ENCODE assay signal across 9 mouse cellular contexts in the genomic region with DNA sequence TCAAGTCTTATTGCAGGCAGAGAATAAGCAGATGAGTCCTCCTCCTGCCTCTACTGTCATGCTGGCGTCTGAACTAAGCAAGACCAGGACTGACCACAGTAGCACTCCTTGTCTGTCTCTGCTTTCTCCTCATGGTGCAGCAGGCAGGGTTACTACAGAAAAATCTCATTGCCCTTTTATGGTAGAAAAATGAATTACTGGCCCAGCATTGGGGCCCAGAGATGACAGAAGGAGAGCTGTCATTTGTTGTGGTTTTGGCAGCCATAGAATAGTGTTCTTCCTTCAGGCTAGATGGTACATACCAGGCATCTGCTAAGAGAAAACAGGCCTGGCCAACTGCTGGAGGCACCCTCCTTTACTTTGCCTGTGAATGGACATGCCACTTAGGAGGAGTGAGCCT. TPM values are rescaled to one million over a fixed set of nuclear protein-coding genes. Genes with fewer than 3 reads are reported as not detected.
DNase-seq lines count a peak whose midpoint lies in the region; ATAC-seq and TF ChIP-seq lines count a peak whose summit lies in the region.
"Had no signal": no experiment of that assay in that cellular context is flagged by ENCODE, and none has a peak within 500 bp of the region (broad histone marks: within the 10 kb centered on the region; RNA-seq: fewer than 3 reads in every experiment).

No protein-coding gene starts in this region.

- peaks cover 7% of the 10 kb centered on the region; the same call in 1 of the 2 replicates for H3K4me1 ChIP-seq in forebrain, postnatal 0 days (ENCODE audit: insufficient read depth)
- H3K4me1 ChIP-seq in forebrain, embryonic 14.5 days (ENCODE audit: control insufficient read depth, insufficient read depth, low read length) = no peaks in the 10 kb centered on the region
- peaks cover 11% of the 10 kb centered on the region for H3K4me1 ChIP-seq in liver, adult 2 months (ENCODE audit: control insufficient read depth, insufficient read depth, low read length)
- peaks cover 10% of the 10 kb centered on the region for H3K4me1 ChIP-seq in cortical plate, adult 2 months (ENCODE audit: control insufficient read depth, insufficient read depth, low read length)
- H3K4me1 ChIP-seq in neural tube, embryonic 15.5 days = peaks cover 38% of the 10 kb centered on the region

- no peak for TF ChIP-seq CTCF in forebrain, postnatal 0 days (IDR thresholded peaks at IDR 0.05; ENCODE audit: low read depth)
- TF ChIP-seq CTCF in liver, adult 2 months (IDR thresholded peaks at IDR 0.05; ENCODE audit: low read depth, low read length) = no peak
- no peak for TF ChIP-seq CTCF in cortical plate, adult 2 months (IDR thresholded peaks at IDR 0.05; ENCODE audit: extremely low read depth, insufficient read depth, low read length)

- H3K27me3 ChIP-seq in forebrain, postnatal 0 days (ENCODE audit: insufficient read depth, low read length) = no peaks in the 10 kb centered on the region
- no peaks in the 10 kb centered on the region for H3K27me3 ChIP-seq in forebrain, embryonic 14.5 days (replicated peaks; ENCODE audit: control insufficient read depth, insufficient read depth, low read length)
- no peaks in the 10 kb centered on the region for H3K27me3 ChIP-seq in liver, adult 2 months (ENCODE audit: control insufficient read depth, insufficient read depth, low read length)
- H3K27me3 ChIP-seq in neural tube, embryonic 15.5 days (replicated peaks) = no peaks in the 10 kb centered on the region

- H3K79me2 ChIP-seq in liver, adult 2 months (ENCODE audit: control insufficient read depth, insufficient read depth, low read length) = no peaks in the 10 kb centered on the region

- DNase-seq in forebrain, postnatal 0 days = no peak
- no peak for DNase-seq in forebrain, embryonic 14.5 days (ENCODE audit: low spot score)
- no peak for DNase-seq in liver, adult 2 months (ENCODE audit: extremely low read depth, low read depth, low spot score)
- DNase-seq in liver = no peak
- no peak for DNase-seq in gastrocnemius, adult 8-10 months (ENCODE audit: low spot score in 2 of 2)
- DNase-seq: gastrocnemius, postnatal 10 days had no signal

- no peak overlapping the region for H3K4me2 ChIP-seq in forebrain, postnatal 0 days (ENCODE audit: low read depth)
- no peak overlapping the region for H3K4me2 ChIP-seq in forebrain, embryonic 14.5 days (ENCODE audit: low read length)
- no peak overlapping the region for H3K4me2 ChIP-seq in neural tube, embryonic 15.5 days

- TF ChIP-seq POLR2A in liver, adult 2 months (IDR thresholded peaks at IDR 0.05; ENCODE audit: extremely low read depth, insufficient read depth, low read length) = no peak
- TF ChIP-seq POLR2A in cortical plate, adult 2 months (IDR thresholded peaks at IDR 0.05; ENCODE audit: extremely low read depth, insufficient read depth, low read length) = no peak

- no peaks in the 10 kb centered on the region for H3K9me3 ChIP-seq in forebrain, postnatal 0 days (ENCODE audit: low read length)
- no peaks in the 10 kb centered on the region for H3K9me3 ChIP-seq in forebrain, embryonic 14.5 days (replicated peaks; ENCODE audit: control insufficient read depth, low read length)
- H3K9me3 ChIP-seq in neural tube, embryonic 15.5 days (replicated peaks) = no peaks in the 10 kb centered on the region

- H3K4me3 ChIP-seq in forebrain, postnatal 0 days (ENCODE audit: low read depth, low read length) = no peak overlapping the region
- H3K4me3 ChIP-seq in forebrain, embryonic 14.5 days (ENCODE audit: low read depth, low read length) = no peak overlapping the region
- H3K4me3 ChIP-seq in liver, adult 2 months (ENCODE audit: insufficient read depth, low read depth, low read length) = no peak overlapping the region
- H3K4me3 ChIP-seq in cortical plate, adult 2 months (ENCODE audit: insufficient read depth, low read length) = no peak overlapping the region
- no peak overlapping the region for H3K4me3 ChIP-seq in neural tube, embryonic 15.5 days (replicated peaks)

- peaks cover 9% of the 10 kb centered on the region for H3K36me3 ChIP-seq in forebrain, postnatal 0 days (ENCODE audit: insufficient read depth)
- H3K36me3 ChIP-seq in forebrain, embryonic 14.5 days (ENCODE audit: control insufficient read depth, insufficient read depth, low read length) = peaks cover 28% of the 10 kb centered on the region
- peaks cover 18% of the 10 kb centered on the region for H3K36me3 ChIP-seq in liver, adult 2 months (ENCODE audit: control insufficient read depth, insufficient read depth, low read length)
- no peaks in the 10 kb centered on the region for H3K36me3 ChIP-seq in neural tube, embryonic 15.5 days

- H3K9ac ChIP-seq in forebrain, postnatal 0 days = no peak overlapping the region
- no peak overlapping the region for H3K9ac ChIP-seq in forebrain, embryonic 14.5 days (ENCODE audit: low read length)
- H3K9ac ChIP-seq in liver, adult 2 months (ENCODE audit: low read depth, low read length) = no peak overlapping the region
- no peak overlapping the region for H3K9ac ChIP-seq in neural tube, embryonic 15.5 days (replicated peaks)

- 0 out of 2 replicates have a peak overlapping the region, but pooled peaks have one; percentile 29 for H3K27ac ChIP-seq in forebrain, postnatal 0 days (ENCODE audit: low read depth, low read length)
- H3K27ac ChIP-seq in forebrain, embryonic 14.5 days (ENCODE audit: low read depth, low read length) = no peak overlapping the region
- H3K27ac ChIP-seq in liver, adult 2 months (replicated peaks; ENCODE audit: insufficient read depth, low read depth, low read length) = peak overlapping the region; percentile 53
- H3K27ac ChIP-seq in cortical plate, adult 2 months (ENCODE audit: insufficient read depth, low read length) = peak overlapping the region; percentile 60; the same call in 1 of the 2 replicates
- H3K27ac ChIP-seq in neural tube, embryonic 15.5 days (replicated peaks) = peak overlapping the region; percentile 56; the same call in 1 of the 2 replicates

- ATAC-seq in forebrain, postnatal 0 days = no peak
- no peak for ATAC-seq in forebrain, embryonic 14.5 days
- ATAC-seq in neural tube, embryonic 15.5 days (ENCODE audit: low FRiP score) = no peak
- ATAC-seq in erythroid progenitor cell, adult 5-6 weeks (replicated peaks; ENCODE audit: low FRiP score, poor library complexity, severe bottlenecking) = no peak

- 59% methylated on average over 1 of the region's 1 CpGs for WGBS in forebrain, postnatal 0 days
- WGBS in forebrain, embryonic 14.5 days = 90% methylated on average over 1 of the region's 1 CpGs
- 59% methylated on average over 1 of the region's 1 CpGs for WGBS in liver, adult 2 months
- WGBS in neural tube, embryonic 15.5 days = 78% methylated on average over 1 of the region's 1 CpGs

RNA-seq across cellular contexts. Expression of gene Rnf216, which starts 55.0 kb away (rescaled TPM):
- total RNA-seq in forebrain, postnatal 0 days (2014; rRNA removed) = 35.2 and 41.0 TPM in 2 replicates
- polyA plus RNA-seq in forebrain, postnatal 0 days (2015; fragmentation: Nextera tagmentation; extraction: Ambion mirVana) = 25.9 and 29.3 TPM in 2 replicates
- 26.9 and 38.6 TPM in 2 replicates for polyA plus RNA-seq in forebrain, embryonic 14.5 days (2014; fragmentation: Nextera tagmentation; extraction: Ambion mirVana)
- 10.8 and 11.5 TPM in 2 replicates for total RNA-seq in liver, adult 2 months (2014; rRNA removed)
- polyA plus RNA-seq in liver, adult 2 months (2012; rRNA removed) = 10.4 and 12.1 TPM in 2 replicates
- polyA plus RNA-seq in cortical plate, adult 2 months (2012; rRNA removed) = 27.7 and 28.5 TPM in 2 replicates
- 26.6 and 29.6 TPM in 2 replicates for polyA plus RNA-seq in neural tube, embryonic 15.5 days (2015; fragmentation: Nextera tagmentation; extraction: Ambion mirVana)
- total RNA-seq in erythroid progenitor cell, adult 5-6 weeks (2015; ENCODE audit: low replicate concordance) = 31.0 and 33.1 TPM in 2 replicates
- total RNA-seq in erythroid progenitor cell, adult 5-6 weeks (2017; ENCODE audit: low replicate concordance) = 31.1 and 45.7 TPM in 2 replicates
- 10 to 100 TPM; 16.3 to 18.1 (median 17.9) TPM for total RNA-seq in gastrocnemius, adult 8-10 months (2022)
